In genomic region chr16:96469640-96470039, GRCm38 (mm10) we compare ENCODE assay signal across 11 mouse cellular contexts. TPM values are rescaled to one million over a fixed set of nuclear protein-coding genes. Genes with fewer than 3 reads are reported as not detected.
DNase-seq lines count a peak whose midpoint lies in the region; ATAC-seq and TF ChIP-seq lines count a peak whose summit lies in the region.
"Had no signal": no experiment of that assay in that cellular context is flagged by ENCODE, and none has a peak within 500 bp of the region (broad histone marks: within the 10 kb centered on the region; RNA-seq: fewer than 3 reads in every experiment).

No protein-coding gene starts in this region.

- DNase-seq in adrenal gland, postnatal 10 days: peak; percentile 8
- no peak for DNase-seq in adrenal gland, postnatal 25 days
- DNase-seq in midbrain, embryonic 14.5 days: no peak
- DNase-seq in midbrain, embryonic 10.5 days (ENCODE audit: low spot score): no peak
- peak; percentile 47 for DNase-seq in liver, postnatal 0 days
- DNase-seq in thymus, postnatal 0 days (ENCODE audit: low spot score): peak; percentile 15
- DNase-seq in adrenal gland, adult 18-20 months (ENCODE audit: low spot score in 2 of 2): no peak

- H3K4me1 ChIP-seq in midbrain, embryonic 14.5 days (ENCODE audit: control insufficient read depth, insufficient read depth, low read length): peaks cover 33% of the 10 kb centered on the region
- H3K4me1 ChIP-seq in midbrain, embryonic 10.5 days: peaks cover 13% of the 10 kb centered on the region
- H3K4me1 ChIP-seq in liver, postnatal 0 days (ENCODE audit: insufficient read depth): no peaks in the 10 kb centered on the region
- H3K4me1 ChIP-seq: neural tube, embryonic 12.5 days had no signal

- H3K4me2 ChIP-seq in midbrain, embryonic 14.5 days (ENCODE audit: low read length): peak overlapping the region; percentile 51
- no peak overlapping the region for H3K4me2 ChIP-seq in liver, postnatal 0 days (ENCODE audit: low read depth, low read length)
- H3K4me2 ChIP-seq: embryonic facial prominence, embryonic 13.5 days; neural tube, embryonic 12.5 days had no signal

- H3K9me3 ChIP-seq in midbrain, embryonic 14.5 days (ENCODE audit: control insufficient read depth, low read length): no peaks in the 10 kb centered on the region
- no peaks in the 10 kb centered on the region for H3K9me3 ChIP-seq in midbrain, embryonic 10.5 days (replicated peaks)
- H3K9me3 ChIP-seq in liver, postnatal 0 days (ENCODE audit: low read length): no peaks in the 10 kb centered on the region
- H3K9me3 ChIP-seq: embryonic facial prominence, embryonic 13.5 days; neural tube, embryonic 12.5 days had no signal

- 45% methylated on average over 4 of the region's 4 CpGs for WGBS in midbrain, embryonic 14.5 days
- WGBS in midbrain, embryonic 10.5 days: 55% methylated on average over 4 of the region's 4 CpGs
- 31% methylated on average over 4 of the region's 4 CpGs for WGBS in liver, postnatal 0 days (ENCODE audit: insufficient replicate concordance)

- ATAC-seq in midbrain, embryonic 14.5 days (ENCODE audit: low FRiP score, low TSS enrichment): no peak
- ATAC-seq in liver, postnatal 0 days: no peak
- no peak for ATAC-seq in cerebellum, adult (ENCODE audit: insufficient number of reproducible peaks, low FRiP score, low TSS enrichment)

- H3K4me3 ChIP-seq in midbrain, embryonic 14.5 days (replicated peaks; ENCODE audit: low read depth, low read length): no peak overlapping the region
- H3K4me3 ChIP-seq in midbrain, embryonic 10.5 days: no peak overlapping the region
- H3K4me3 ChIP-seq in liver, postnatal 0 days (ENCODE audit: low read depth, low read length): no peak overlapping the region
- H3K4me3 ChIP-seq: embryonic facial prominence, embryonic 13.5 days; neural tube, embryonic 12.5 days had no signal

- no peak overlapping the region for H3K9ac ChIP-seq in midbrain, embryonic 14.5 days (replicated peaks; ENCODE audit: low read length)
- H3K9ac ChIP-seq in liver, postnatal 0 days (replicated peaks): no peak overlapping the region
- H3K9ac ChIP-seq: embryonic facial prominence, embryonic 13.5 days; neural tube, embryonic 12.5 days had no signal

- TF ChIP-seq EP300 in liver, postnatal 0 days (IDR thresholded peaks at IDR 0.05; ENCODE audit: low read depth): no peak

- peak; percentile 55 for TF ChIP-seq CTCF in liver, postnatal 0 days (IDR thresholded peaks at IDR 0.05; ENCODE audit: low read depth)

- no peaks in the 10 kb centered on the region for H3K36me3 ChIP-seq in midbrain, embryonic 14.5 days (ENCODE audit: control insufficient read depth, insufficient read depth, low read length)
- H3K36me3 ChIP-seq in midbrain, embryonic 10.5 days: no peaks in the 10 kb centered on the region
- no peaks in the 10 kb centered on the region for H3K36me3 ChIP-seq in liver, postnatal 0 days (replicated peaks; ENCODE audit: insufficient read depth, low read length)
- H3K36me3 ChIP-seq: embryonic facial prominence, embryonic 13.5 days; neural tube, embryonic 12.5 days had no signal

- H3K27ac ChIP-seq in midbrain, embryonic 14.5 days (replicated peaks; ENCODE audit: low read depth, low read length): no peak overlapping the region
- no peak overlapping the region for H3K27ac ChIP-seq in midbrain, embryonic 10.5 days (replicated peaks)
- H3K27ac ChIP-seq in liver, postnatal 0 days (ENCODE audit: low read depth): no peak overlapping the region
- H3K27ac ChIP-seq: embryonic facial prominence, embryonic 13.5 days; neural tube, embryonic 12.5 days had no signal

- H3K27me3 ChIP-seq in midbrain, embryonic 14.5 days (ENCODE audit: control insufficient read depth, insufficient read depth, low read length): no peaks in the 10 kb centered on the region
- no peaks in the 10 kb centered on the region; the same call in 1 of the 2 replicates for H3K27me3 ChIP-seq in midbrain, embryonic 10.5 days (ENCODE audit: low read depth, poor library complexity, severe bottlenecking)
- no peaks in the 10 kb centered on the region for H3K27me3 ChIP-seq in liver, postnatal 0 days (ENCODE audit: insufficient read depth, low read length)
- H3K27me3 ChIP-seq: neural tube, embryonic 12.5 days had no signal

RNA-seq across cellular contexts. Expression of gene Pcp4, which starts 2.2 kb away (rescaled TPM):
- 10 to 100 TPM in 1 of 2 experiments, 1 to 10 TPM in 1; 9.5 to 15.4 TPM for total RNA-seq in adrenal gland, postnatal 10 days (2021)
- 9.7 and 12.9 TPM in 2 replicates for total RNA-seq in adrenal gland, postnatal 25 days (2021)
- polyA plus RNA-seq in midbrain, embryonic 14.5 days (2014; fragmentation: Nextera tagmentation; extraction: Ambion mirVana): 390 and 565 TPM in 2 replicates
- 0.99 and 3.4 TPM in 2 replicates for polyA plus RNA-seq in midbrain, embryonic 10.5 days (2016; fragmentation: Nextera tagmentation; extraction: Ambion mirVana)
- not detected in 2 replicates for polyA plus RNA-seq in liver, postnatal 0 days (2015; fragmentation: Nextera tagmentation; extraction: Ambion mirVana)
- polyA plus RNA-seq in thymus, postnatal 0 days (2015; fragmentation: Nextera tagmentation; extraction: Ambion mirVana): 4.5 and 6.4 TPM in 2 replicates
- 1 to 10 TPM; 7.0 to 9.8 TPM for total RNA-seq in adrenal gland, adult 18-20 months (2021)

RNA-seq across cellular contexts. Expression of gene Itgb2l, which starts 26.2 kb away (rescaled TPM):
- 1 to 10 TPM in 1 of 2 experiments, under 1 TPM in 1; 0.96 to 1.1 TPM for total RNA-seq in adrenal gland, postnatal 10 days (2021)
- not detected in 2 replicates for total RNA-seq in adrenal gland, postnatal 25 days (2021)
- polyA plus RNA-seq in midbrain, embryonic 14.5 days (2014; fragmentation: Nextera tagmentation; extraction: Ambion mirVana): not detected in 2 replicates
- not detected in 2 replicates for polyA plus RNA-seq in midbrain, embryonic 10.5 days (2016; fragmentation: Nextera tagmentation; extraction: Ambion mirVana)
- 8.7 and 10.0 TPM in 2 replicates for polyA plus RNA-seq in liver, postnatal 0 days (2015; fragmentation: Nextera tagmentation; extraction: Ambion mirVana)
- polyA plus RNA-seq in thymus, postnatal 0 days (2015; fragmentation: Nextera tagmentation; extraction: Ambion mirVana): 0.15 and 0.25 TPM in 2 replicates
- total RNA-seq in adrenal gland, adult 18-20 months (2021): not detected
- total RNA-seq: layer of hippocampus, postnatal 14 days had no signal
- polyA plus RNA-seq: embryonic facial prominence, embryonic 13.5 days had no signal

Comparison
In these comparisons a context has a peak if more than half of its experiments do, and no peak if none do; other contexts are left out.
1. DNase-seq: peak in adrenal gland, postnatal 10 days (single experiment), liver, postnatal 0 days (single experiment) and thymus, postnatal 0 days (single experiment); none in adrenal gland, postnatal 25 days (single experiment), midbrain, embryonic 14.5 days (single experiment), midbrain, embryonic 10.5 days (single experiment) and adrenal gland, adult 18-20 months (0 of 2).
2. RNA of gene Pcp4, which starts 2.2 kb away (polyA plus RNA-seq): 390 to 565 TPM in midbrain, embryonic 14.5 days; 4.5 to 6.4 TPM in thymus, postnatal 0 days, 0.99 to 3.4 TPM in midbrain, embryonic 10.5 days and not detected in liver, postnatal 0 days; every median in the first group is over 10 times any median in the second.